Mouse (Mus musculus) CH12.LX (cell line): ENCODE measurements around the gene Car11. TPM values are rescaled to one million over a fixed set of nuclear protein-coding genes. Genes with fewer than 3 reads are reported as not detected.
A peak's percentile ranks its signal among the peaks of the same experiment; 100 is the strongest.

Experiments used
- DNase-seq: peaks from one replicate; pipeline ENCODE4 v3.0.0-alpha.2; 2013; ENCODE audit errors: extremely low read depth
- H3K27ac ChIP-seq: 2 replicates; pipeline ENCODE4 v1.5.1; 2012; ENCODE audit warnings: low read depth, mild to moderate bottlenecking, control low read depth, moderate library complexity; ENCODE audit not compliant: insufficient read depth
- H3K27me3 ChIP-seq: replicated peaks from 2 replicates; pipeline ENCODE3; 2012; ENCODE audit warnings: inconsistent platforms
- H3K36me3 ChIP-seq, 2 experiments: replicated peaks in 1 of 2; 2 replicates each; pipeline versions ENCODE3 to v1.6.1; 2012; ENCODE audit warnings: inconsistent platforms in 1 of 2, low read length in 1 of 2, mild to moderate bottlenecking in 1 of 2, mixed read lengths in 1 of 2, moderate library complexity in 1 of 2; ENCODE audit not compliant: control insufficient read depth in 1 of 2, insufficient read depth in 1 of 2
- H3K4me1 ChIP-seq, 2 experiments: 2 replicates each; pipeline ENCODE4 v1.6.1; 2012; ENCODE audit warnings: inconsistent platforms in 1 of 2, moderate library complexity in 1 of 2; ENCODE audit not compliant: insufficient read depth in 2 of 2, control insufficient read depth in 1 of 2
- H3K4me2 ChIP-seq: 2 replicates; pipeline ENCODE4 v1.6.1; 2012; ENCODE audit warnings: low read depth, mild to moderate bottlenecking, control low read depth; ENCODE audit not compliant: poor library complexity, insufficient read depth, severe bottlenecking
- H3K4me3 ChIP-seq, 3 experiments: fragments of 150-350 bp in 1 of 3; sonication (generic) in 1 of 3; replicated peaks in 1 of 3; 2 replicates each; pipeline versions ENCODE3 to v1.5.1; 2011 to 2012; ENCODE audit warnings: low read depth in 2 of 3, low read length in 2 of 3, mild to moderate bottlenecking in 2 of 3, moderate library complexity in 2 of 3, control low read depth in 1 of 3, improper control_type of control experiment in 1 of 3, inconsistent platforms in 1 of 3, mixed read lengths in 1 of 3; ENCODE audit not compliant: poor library complexity in 1 of 3
- H3K79me2 ChIP-seq: replicated peaks from 2 replicates; pipeline ENCODE4 v1.6.1; 2012; ENCODE audit warnings: mild to moderate bottlenecking, moderate library complexity; ENCODE audit not compliant: control insufficient read depth, poor library complexity, insufficient read depth, severe bottlenecking; ENCODE audit errors: extremely low read depth
- H3K9ac ChIP-seq: 2 replicates; pipeline ENCODE4 v1.6.1; 2012; ENCODE audit warnings: low read depth, mild to moderate bottlenecking, control low read depth, moderate library complexity; ENCODE audit not compliant: insufficient read depth
- H3K9me3 ChIP-seq: replicated peaks from 2 replicates; pipeline ENCODE3; 2012; ENCODE audit warnings: low read length, inconsistent platforms, mixed read lengths
- BHLHE40 ChIP-seq: IDR thresholded peaks from 2 replicates; pipeline ENCODE4 v1.6.1; 2011; ENCODE audit warnings: mild to moderate bottlenecking, low read depth, low read length, improper control_type of control experiment
- CHD1 ChIP-seq: IDR thresholded peaks from 2 replicates; pipeline ENCODE4 v1.6.1; 2012; ENCODE audit warnings: low read depth, low read length, improper control_type of control experiment, inconsistent platforms
- CTCF ChIP-seq, 2 experiments: IDR thresholded peaks in 1 of 2; conservative IDR thresholded peaks in 1 of 2; 2 replicates each; pipeline ENCODE4 v1.5.1; 2011 to 2012; ENCODE audit warnings: low read depth in 2 of 2, low read length in 2 of 2, improper control_type of control experiment in 1 of 2, inconsistent platforms in 1 of 2, mild to moderate bottlenecking in 1 of 2, moderate library complexity in 1 of 2
- E2F4 ChIP-seq: IDR thresholded peaks from 2 replicates; pipeline ENCODE4 v1.6.1; 2011; ENCODE audit warnings: low read depth, low read length, improper control_type of control experiment; ENCODE audit not compliant: insufficient replicate concordance
- ELF1 ChIP-seq: IDR thresholded peaks from 2 replicates; pipeline ENCODE4 v1.6.1; 2014; ENCODE audit warnings: low read depth, mild to moderate bottlenecking, inconsistent platforms, low read length, improper control_type of control experiment
- EP300 ChIP-seq: IDR thresholded peaks from 2 replicates; pipeline ENCODE4 v1.6.1; 2011; ENCODE audit warnings: low read length, improper control_type of control experiment
- ETS1 ChIP-seq: conservative IDR thresholded peaks from 2 replicates; pipeline ENCODE4 v1.6.1; 2012; ENCODE audit warnings: low read depth, mild to moderate bottlenecking, inconsistent platforms, low read length, improper control_type of control experiment, moderate library complexity
- JUN ChIP-seq: IDR thresholded peaks from 2 replicates; pipeline ENCODE4 v1.6.1; 2011; ENCODE audit warnings: low read depth, mild to moderate bottlenecking, low read length, improper control_type of control experiment, moderate library complexity; ENCODE audit not compliant: insufficient read depth
- JUND ChIP-seq: conservative IDR thresholded peaks from 2 replicates; pipeline ENCODE4 v1.6.1; 2011; ENCODE audit warnings: low read depth, low read length, improper control_type of control experiment
- KAT2A ChIP-seq: IDR thresholded peaks from 2 replicates; pipeline ENCODE4 v1.6.1; 2012; ENCODE audit warnings: low read length, improper control_type of control experiment, inconsistent platforms; ENCODE audit not compliant: insufficient replicate concordance
- MAFK ChIP-seq: IDR thresholded peaks from 2 replicates; pipeline ENCODE4 v1.6.1; 2011; ENCODE audit warnings: low read length, improper control_type of control experiment; ENCODE audit not compliant: insufficient replicate concordance
- MAX ChIP-seq: IDR thresholded peaks from 2 replicates; pipeline ENCODE4 v1.6.1; 2011; ENCODE audit warnings: low read length, improper control_type of control experiment
- MAZ ChIP-seq: IDR thresholded peaks from 2 replicates; pipeline ENCODE4 v1.6.1; 2012; ENCODE audit warnings: low read depth, mild to moderate bottlenecking, inconsistent platforms, low read length, improper control_type of control experiment, moderate library complexity
- MEF2A ChIP-seq: IDR thresholded peaks from 2 replicates; pipeline ENCODE4 v1.6.1; 2014; ENCODE audit warnings: low read depth, mild to moderate bottlenecking, inconsistent platforms, low read length, improper control_type of control experiment, borderline replicate concordance
- MXI1 ChIP-seq: IDR thresholded peaks from 2 replicates; pipeline ENCODE4 v1.6.1; 2011; ENCODE audit warnings: mild to moderate bottlenecking, low read depth, low read length, improper control_type of control experiment
- MYC ChIP-seq: IDR thresholded peaks from 2 replicates; pipeline ENCODE4 v1.6.1; 2011; ENCODE audit warnings: low read depth, mild to moderate bottlenecking, improper control_type of control experiment, low read length
- NRF1 ChIP-seq: IDR thresholded peaks from 2 replicates; pipeline ENCODE4 v1.6.1; 2014; ENCODE audit warnings: low read depth, mild to moderate bottlenecking, inconsistent platforms, low read length, improper control_type of control experiment, moderate library complexity
- POLR2AphosphoS2 ChIP-seq: IDR thresholded peaks from 2 replicates; pipeline ENCODE4 v1.6.1; 2011; ENCODE audit warnings: low read depth, low read length, improper control_type of control experiment
- RAD21 ChIP-seq: IDR thresholded peaks from 2 replicates; pipeline ENCODE4 v1.6.1; 2011; ENCODE audit warnings: low read depth, mild to moderate bottlenecking, low read length, improper control_type of control experiment, moderate library complexity
- RCOR1 ChIP-seq: conservative IDR thresholded peaks from 2 replicates; pipeline ENCODE4 v1.6.1; 2012; ENCODE audit warnings: low read depth, mild to moderate bottlenecking, inconsistent platforms, low read length, improper control_type of control experiment
- SIN3A ChIP-seq: IDR thresholded peaks from 2 replicates; pipeline ENCODE4 v1.6.1; 2012; ENCODE audit warnings: low read length, improper control_type of control experiment, inconsistent platforms
- SMC3 ChIP-seq: IDR thresholded peaks from 2 replicates; pipeline ENCODE4 v1.6.1; 2011; ENCODE audit warnings: low read depth, low read length, improper control_type of control experiment
- TBP ChIP-seq: conservative IDR thresholded peaks from 2 replicates; pipeline ENCODE4 v1.6.1; 2011; ENCODE audit warnings: low read depth, low read length, improper control_type of control experiment
- TCF12 ChIP-seq: IDR thresholded peaks from 2 replicates; pipeline ENCODE4 v1.6.1; 2014; ENCODE audit warnings: low read depth, mild to moderate bottlenecking, inconsistent platforms, low read length, improper control_type of control experiment
- USF1 ChIP-seq: IDR thresholded peaks from 2 replicates; pipeline ENCODE4 v1.6.1; 2014; ENCODE audit warnings: low read depth, mild to moderate bottlenecking, inconsistent platforms, low read length, improper control_type of control experiment
- USF2 ChIP-seq: conservative IDR thresholded peaks from 2 replicates; pipeline ENCODE4 v1.6.1; 2011; ENCODE audit warnings: low read depth, low read length, improper control_type of control experiment
- ZKSCAN1 ChIP-seq: IDR thresholded peaks from 2 replicates; pipeline ENCODE4 v1.6.1; 2012; ENCODE audit warnings: low read depth, inconsistent platforms, low read length, improper control_type of control experiment, borderline replicate concordance
- ZMIZ1 ChIP-seq: IDR thresholded peaks from 2 replicates; pipeline ENCODE4 v1.6.1; 2012; ENCODE audit warnings: low read depth, mild to moderate bottlenecking, inconsistent platforms, low read length, improper control_type of control experiment
- ZNF384 ChIP-seq: IDR thresholded peaks from 2 replicates; pipeline ENCODE4 v1.6.1; 2012; ENCODE audit warnings: low read depth, low read length, improper control_type of control experiment, inconsistent platforms
- dilution Hi-C: fragments of 300-500 bp; cut with MboI; formaldehyde crosslinking; loops from 2 replicates; pipeline ENCODE4 v1.14.3; 2020; ENCODE audit warnings: low sequenced_read_pairs; ENCODE audit not compliant: extremely low pct_unique_long_range_greater_than_20kb, extremely low pct_ligation_motif_present
- in situ Hi-C: fragments of 300-500 bp; cut with MboI; formaldehyde crosslinking; loops from 3 replicates; pipeline ENCODE4 v1.14.3; 2019; ENCODE audit warnings: low sequenced_read_pairs, low pct_ligation_motif_present, low pct_unique_long_range_greater_than_20kb, mixed read lengths
- polyA plus RNA-seq: library from polyadenylated mRNA; unstranded; fragments of >175 nt; gene quantifications from 2 replicates; pipeline ENCODE4 v1.2.1, GENCODE M21; 2012; ENCODE audit warnings: low read depth; ENCODE audit not compliant: insufficient read length
- total RNA-seq, 2 experiments: library from RNA; depleted of rRNA; stranded (reverse); fragments of 300-350 nt in 1 of 2; fragments of >200 nt in 1 of 2; gene quantifications; 2 replicates each; pipeline ENCODE4 v1.2.3; 2012 to 2014

The Car11 gene
- total and polyA plus RNA-seq, 3 experiments = not detected

GRCm38 (mm10) chr7:45716952-45717917 is 17.6 kb downstream of the Car11 start:
- Histone ChIP-seq H3K4me3 (peak overlapping the region; percentile 77 to 100 (median 92)), H3K4me2 (peak overlapping the region; percentile 89), H3K79me2 (peaks cover 47% of the 10 kb centered on the region), H3K27me3 (no peaks in the 10 kb centered on the region), H3K27ac (peak overlapping the region; percentile 55), H3K9ac (peak overlapping the region; percentile 91), H3K4me1 (peaks cover 7 to 44% of the 10 kb centered on the region in 2 experiments; a peak in 3 of 4 replicates), H3K36me3 (peaks cover 46 to 64% of the 10 kb centered on the region in 2 experiments), H3K9me3 (no peaks in the 10 kb centered on the region)
- dilution Hi-C loops = no loop called here
- TF ChIP-seq ZKSCAN1 (no peak), ELF1 (no peak), MYC (no peak), ZNF384 (no peak), TCF12 (no peak), ETS1 (no peak), TBP (no peak), RAD21 (no peak), CTCF (conservative IDR thresholded peaks at IDR 0.05 in 1 of 2, IDR thresholded peaks at IDR 0.05 in 1 of 2; ENCODE audit: low read depth in 2 of 2, low read length in 2 of 2) (no peak), ZMIZ1 (no peak), POLR2AphosphoS2 (no peak), RCOR1 (no peak), E2F4 (no peak), MEF2A (no peak), KAT2A (no peak), BHLHE40 (no peak), MAX (no peak), MAFK (no peak)
- no peak for DNase-seq
- in situ Hi-C loops = no loop called here

- H3K4me2 ChIP-seq = peak within 1 kb of the TSS; percentile 89
- H3K27me3 ChIP-seq = no peaks in the 10 kb centered on the region
- H3K4me1 ChIP-seq = peaks cover 7 to 44% of the 10 kb centered on the region in 2 experiments; a peak in 3 of 4 replicates
- peak within 1 kb of the TSS; percentile 95 to 100 (median 97) for H3K4me3 ChIP-seq
- DNase-seq = peak; percentile 99
- H3K79me2 ChIP-seq = peaks cover 47% of the 10 kb centered on the region
- no peaks in the 10 kb centered on the region for H3K9me3 ChIP-seq
- dilution Hi-C loops (no loop called here), in situ Hi-C loops (no loop called here)
- H3K27ac ChIP-seq = peak within 1 kb of the TSS; percentile 79
- peaks cover 46 to 64% of the 10 kb centered on the region in 2 experiments for H3K36me3 ChIP-seq
- peak within 1 kb of the TSS; percentile 98 for H3K9ac ChIP-seq
- TF ChIP-seq SMC3 = no peak
- peak; percentile 99 for TF ChIP-seq SIN3A
- no peak for TF ChIP-seq RAD21
- TF ChIP-seq ZMIZ1 = peak; percentile 96
- TF ChIP-seq EP300 = no peak
- no peak for TF ChIP-seq CTCF (conservative IDR thresholded peaks at IDR 0.05 in 1 of 2, IDR thresholded peaks at IDR 0.05 in 1 of 2; ENCODE audit: low read depth in 2 of 2, low read length in 2 of 2)
- TF ChIP-seq ETS1 = peak; percentile 68
- peak; percentile 25; the same call in 1 of the 2 replicates for TF ChIP-seq BHLHE40
- no peak; the same call in 1 of the 2 replicates for TF ChIP-seq USF2
- no peak; the same call in 1 of the 2 replicates for TF ChIP-seq MAZ
- TF ChIP-seq NRF1 = peak; percentile 71
- no peak for TF ChIP-seq CHD1
- no peak for TF ChIP-seq MAFK
- TF ChIP-seq JUN = no peak
- peak; percentile 88 for TF ChIP-seq MEF2A
- no peak for TF ChIP-seq USF1
- TF ChIP-seq JUND = no peak; the same call in 1 of the 2 replicates
- peak; percentile 93 for TF ChIP-seq MXI1
Measured at GRCm38 (mm10) chr7:45717918-45718297, 18.3 kb downstream of the Car11 start, which contains the start of gene Sphk2. Gene Sphk2 (minus strand): TSS chr7:45718002.
